Mouse (Mus musculus): ENCODE measurements at regions not wholly inside any gene's neighbourhood (a gene's known extent, or its start where the extent isn't known, plus 50 kb on each side); places are given as distances from the start of the nearest gene placed in this dataset.

GRCm38 (mm10) chr12:20614766-20615165 lies 375.5 kb upstream of the Asap2 start:
- peak; percentile 64 for DNase-seq

Data from kidney, adult 11 months (tissue).